Mouse (Mus musculus) 3134 (cell line): ENCODE measurements around the gene Cldn19.
A peak's percentile ranks its signal among the peaks of the same experiment; 100 is the strongest.
"Not testable (repeated sequence)": the region's sequence is repeated elsewhere in the genome, so short reads cannot be mapped to it uniquely, and the experiment has no call there.

ENCODE experiments used
- DNase-seq: peaks from one replicate; pipeline ENCODE4 v3.0.0-alpha.2; 2011; ENCODE audit warnings: low spot score; ENCODE audit not compliant: insufficient read length; ENCODE audit errors: extremely low read depth

Cldn19 gene

DNA sequence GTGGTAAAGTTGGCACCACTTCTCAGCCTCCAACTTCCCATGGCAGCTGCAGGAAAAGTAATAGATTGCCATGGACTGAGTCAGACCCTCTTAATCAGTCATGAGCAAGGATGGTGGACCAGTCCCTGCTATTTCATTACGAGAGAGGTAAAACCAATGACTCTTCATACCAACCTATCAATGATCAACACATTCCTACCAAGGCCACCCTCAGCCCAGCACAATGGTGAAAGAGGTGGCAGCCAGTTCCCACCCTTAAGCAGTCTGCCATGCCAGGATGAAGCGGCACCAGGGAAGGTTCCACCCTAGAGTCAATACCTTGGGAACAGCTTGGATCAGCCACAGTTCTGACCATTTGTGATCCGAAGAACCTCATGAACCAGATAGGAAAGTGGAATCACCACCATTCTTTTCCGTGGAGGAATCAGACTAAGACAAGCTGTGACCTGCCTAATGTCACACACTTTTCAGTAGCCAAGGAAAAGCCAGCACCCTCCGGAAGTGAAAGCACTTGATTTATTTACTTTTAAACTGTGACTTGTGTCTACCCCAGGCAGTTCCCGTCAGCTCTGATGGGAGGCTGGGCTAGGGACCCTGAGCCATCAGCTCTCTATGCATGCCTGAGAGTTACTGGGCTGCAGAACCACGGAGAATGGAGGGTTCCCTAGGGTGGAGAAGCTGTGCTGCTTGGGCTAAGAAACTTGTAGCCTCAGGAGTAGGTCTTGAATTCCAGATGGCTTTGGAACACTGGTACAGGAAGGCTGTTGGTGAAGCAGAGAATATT, 3.0 kb upstream of the Cldn19 start:
- no peak for DNase-seq

- DNase-seq = no peak
These were observed 1.1 kb upstream of the Cldn19 start for GRCm38 (mm10) chr4:119254012-119254618.

- DNase-seq = no peak
These were observed 1.9 kb downstream of the Cldn19 start for GRCm38 (mm10) chr4:119257083-119257482.

GRCm38 (mm10) chr4:119259344-119260254, 4.4 kb downstream of the Cldn19 start:
- DNase-seq = no peak

DNA sequence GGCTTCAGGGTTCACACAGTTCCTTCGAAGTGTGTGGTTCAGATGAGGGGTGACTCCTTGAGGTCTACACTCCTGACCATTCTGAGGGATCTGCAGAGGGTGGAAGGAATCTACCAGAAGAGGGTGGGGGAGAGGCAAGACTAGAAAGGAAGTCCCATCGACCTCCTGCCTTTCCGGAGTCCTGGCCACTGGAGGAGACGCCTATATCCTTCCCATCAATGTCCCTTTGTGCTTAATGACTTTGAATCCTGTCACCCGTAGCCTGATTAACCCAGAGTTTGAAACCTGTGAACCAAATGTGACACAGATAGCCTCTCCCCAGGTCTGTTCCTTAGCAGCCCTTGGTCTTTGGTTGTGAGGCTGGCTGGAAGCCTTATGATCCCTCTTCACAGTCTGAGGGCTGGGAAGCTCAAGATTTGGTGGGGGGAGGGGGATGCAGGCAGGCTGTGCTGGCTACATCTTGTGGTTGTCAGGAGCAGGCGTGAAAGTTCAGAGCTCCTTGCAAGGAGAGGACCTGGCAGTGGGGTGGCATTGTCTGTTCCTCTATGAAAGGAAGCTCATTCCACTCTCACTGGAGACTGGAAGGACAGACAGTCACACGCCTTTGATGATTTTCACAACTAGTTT, 6.0 kb downstream of the Cldn19 start:
- no peak for DNase-seq

DNA sequence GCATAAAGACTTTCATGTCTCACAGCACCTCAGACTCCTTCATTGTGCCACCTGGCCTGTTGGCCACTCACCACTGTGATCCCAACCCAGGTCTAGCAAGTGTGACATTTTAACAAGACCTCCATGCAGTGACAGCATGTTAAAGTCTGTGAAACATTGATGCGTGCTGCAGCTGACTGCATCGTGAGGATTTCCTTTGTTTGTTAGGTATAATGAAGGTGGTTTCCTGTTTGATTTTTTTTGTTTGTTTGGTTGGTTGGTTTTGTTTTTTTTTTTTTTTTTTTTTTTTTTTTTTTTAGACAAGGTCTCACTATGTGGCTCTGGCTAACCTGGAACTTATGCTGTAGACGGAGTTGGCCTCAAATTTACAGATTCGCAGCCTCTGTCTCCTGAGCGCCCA, 7.3 kb downstream of the Cldn19 start:
- no peak for DNase-seq

DNA sequence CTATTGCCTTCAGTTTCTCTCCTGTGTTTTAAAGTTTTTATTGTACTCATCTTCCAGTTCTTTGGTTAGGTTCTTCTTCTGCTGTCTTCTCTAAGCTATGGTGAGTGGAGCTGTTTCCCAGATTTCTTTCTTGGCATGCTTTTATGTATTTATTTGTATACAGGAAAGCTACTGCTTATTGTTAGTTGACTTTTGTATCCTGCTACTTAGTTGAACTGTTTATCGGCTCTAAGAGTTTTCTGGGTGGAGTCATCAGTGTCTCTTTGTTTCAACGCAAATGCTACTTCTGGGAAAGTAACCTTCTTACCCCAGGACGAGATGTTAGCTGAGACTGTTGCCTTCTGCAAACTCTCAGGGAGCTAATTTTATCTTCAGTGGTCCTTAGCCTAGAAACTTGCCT, 8.2 kb downstream of the Cldn19 start:
- no peak for DNase-seq

DNA sequence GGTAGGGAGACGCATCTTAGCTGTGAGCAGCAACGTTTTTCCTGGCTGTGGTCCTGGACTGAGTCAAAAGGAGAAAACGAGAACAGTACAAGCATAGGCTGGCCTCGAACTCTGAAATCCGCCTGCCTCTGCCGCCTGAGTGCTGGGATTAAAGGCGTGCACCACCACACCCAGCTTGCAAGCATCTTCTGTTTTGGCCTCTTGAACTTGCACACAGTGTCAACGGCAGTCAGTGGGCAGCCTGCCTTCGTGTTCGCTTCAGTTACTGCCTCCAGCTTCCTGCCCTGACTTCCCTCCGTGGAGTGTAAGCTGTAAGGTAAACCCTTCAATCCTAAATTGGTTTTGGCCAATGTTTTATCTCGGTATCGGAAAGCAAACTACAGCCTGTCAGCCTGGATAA, 11.4 kb downstream of the Cldn19 start:
- no peak for DNase-seq

- no peak for DNase-seq
These were observed 19.4 kb downstream of the Cldn19 start for GRCm38 (mm10) chr4:119274627-119275026.

DNA sequence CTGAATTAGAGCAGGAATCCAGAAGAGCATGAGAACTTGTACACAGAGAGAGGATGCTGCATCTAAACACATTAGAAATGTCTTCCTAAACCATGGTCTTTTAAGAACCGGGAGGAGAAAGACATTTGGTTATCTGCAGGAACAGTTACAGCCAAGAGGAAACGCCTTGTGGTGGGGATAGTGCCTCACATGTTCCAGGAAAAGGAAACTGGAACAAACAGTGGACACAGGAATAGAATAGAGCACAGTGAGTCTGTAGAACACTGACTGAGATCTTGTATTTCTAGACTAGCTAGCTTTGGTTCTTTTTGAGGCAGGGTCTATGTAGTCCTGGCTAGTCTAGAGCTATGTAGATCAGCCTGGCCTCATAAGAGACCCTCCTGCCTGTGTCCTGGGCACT, 20.0 kb downstream of the Cldn19 start:
- DNase-seq = no peak

DNA sequence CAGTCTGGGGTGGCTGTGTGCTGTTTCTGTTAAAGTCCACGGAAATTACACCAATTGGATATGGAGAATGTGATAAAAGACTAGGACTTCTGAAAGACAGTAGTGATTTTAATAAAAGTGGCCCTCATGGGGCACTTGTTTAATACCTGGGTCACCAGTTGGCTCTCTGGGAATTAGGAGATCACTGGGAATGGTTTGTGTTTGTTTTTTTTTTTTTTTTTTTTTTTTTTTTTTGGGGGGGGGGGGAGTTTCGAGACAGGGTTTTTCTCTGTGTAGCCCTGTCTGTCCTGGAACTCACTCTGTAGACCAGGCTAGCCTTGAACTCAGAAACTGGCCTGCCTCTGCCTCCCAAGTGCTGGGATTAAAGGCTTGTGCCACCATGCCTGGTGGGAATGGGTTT, 20.5 kb downstream of the Cldn19 start:
- DNase-seq = no peak

GRCm38 (mm10) chr4:119278784-119279183, 23.6 kb downstream of the Cldn19 start:
- not testable (repeated sequence) for DNase-seq

DNA sequence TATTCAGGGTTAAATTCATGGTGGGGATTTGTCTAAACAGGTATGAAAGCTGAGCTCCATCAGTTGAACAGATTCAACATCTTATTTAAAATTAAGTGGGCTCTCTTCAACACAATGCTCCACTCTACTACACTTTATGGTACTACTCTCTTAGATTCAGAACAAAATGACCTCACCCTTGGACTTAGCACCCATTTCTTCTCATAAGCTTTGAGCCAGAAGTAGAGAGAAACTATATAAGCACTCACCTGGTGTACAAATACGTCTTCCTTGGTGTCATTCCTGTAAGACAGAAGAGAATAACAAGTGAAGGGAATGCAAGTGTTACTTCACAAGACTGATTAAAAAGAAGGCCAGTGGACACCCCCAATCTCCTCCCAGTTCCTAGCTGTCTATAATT, 29.6 kb downstream of the Cldn19 start:
- DNase-seq = no peak

DNA sequence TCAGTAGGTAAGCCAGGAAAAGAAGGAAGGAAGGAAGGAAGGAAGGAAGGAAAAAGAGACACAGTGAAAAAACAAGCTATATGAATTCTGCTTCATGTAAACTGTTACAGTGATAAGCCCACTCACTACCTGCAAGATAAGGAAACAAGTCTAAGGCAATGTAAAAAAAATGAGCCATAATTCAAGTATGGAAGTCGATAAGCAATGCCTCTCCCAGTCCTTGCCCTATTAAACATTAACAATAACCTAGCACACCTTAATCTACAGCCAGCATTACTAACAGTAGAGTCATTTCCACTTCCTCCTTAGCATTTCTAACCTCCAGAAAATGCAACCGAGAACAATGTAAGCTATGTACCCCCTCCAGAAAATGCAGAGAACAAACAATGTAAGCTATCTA, 30.1 kb downstream of the Cldn19 start:
- no peak for DNase-seq

GRCm38 (mm10) chr4:119291921-119292320, 36.7 kb downstream of the Cldn19 start:
- no peak for DNase-seq

GRCm38 (mm10) chr4:119292771-119293573, 37.8 kb downstream of the Cldn19 start:
- peak; percentile 42 for DNase-seq

DNA sequence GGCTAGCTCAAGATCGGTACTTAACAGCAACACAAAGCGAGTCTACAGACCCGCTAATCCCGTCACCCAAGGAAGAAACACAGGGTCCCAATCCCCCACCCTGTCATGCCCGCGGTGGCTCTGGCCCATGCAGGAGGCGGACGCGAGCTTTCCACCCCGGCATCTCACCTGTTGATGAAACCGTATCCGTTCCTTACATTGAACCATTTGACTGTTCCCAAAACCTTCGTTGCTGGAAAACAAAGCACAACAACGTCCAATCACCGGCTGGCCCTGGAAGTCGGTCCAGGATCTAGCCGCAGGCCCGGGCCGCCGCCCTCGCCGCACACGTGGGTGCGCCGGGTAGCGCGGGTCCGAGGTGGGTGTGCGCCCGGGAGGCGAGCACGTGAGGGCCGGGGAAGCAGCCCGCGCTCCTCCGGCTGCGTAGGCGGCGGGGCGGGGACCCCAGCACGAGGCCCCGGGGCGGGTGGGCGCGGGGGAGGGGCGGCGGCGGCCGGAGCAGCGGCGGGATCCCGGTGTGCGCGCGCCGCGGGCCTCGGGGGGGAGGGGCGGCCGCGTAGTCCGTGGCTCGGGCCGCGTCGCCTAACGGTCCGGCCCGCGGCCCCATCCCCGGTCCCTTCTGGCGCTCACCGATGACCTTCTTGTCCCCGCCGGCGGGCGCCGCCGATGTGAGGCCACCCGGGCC, 38.5 kb downstream of the Cldn19 start:
- peak; percentile 55 for DNase-seq

GRCm38 (mm10) chr4:119294415-119295133, 39.4 kb downstream of the Cldn19 start, which contains the start of gene Ybx1:
TSS of gene Ybx1 (minus strand) at chr4:119294604.
- DNase-seq = peak; percentile 96

DNA sequence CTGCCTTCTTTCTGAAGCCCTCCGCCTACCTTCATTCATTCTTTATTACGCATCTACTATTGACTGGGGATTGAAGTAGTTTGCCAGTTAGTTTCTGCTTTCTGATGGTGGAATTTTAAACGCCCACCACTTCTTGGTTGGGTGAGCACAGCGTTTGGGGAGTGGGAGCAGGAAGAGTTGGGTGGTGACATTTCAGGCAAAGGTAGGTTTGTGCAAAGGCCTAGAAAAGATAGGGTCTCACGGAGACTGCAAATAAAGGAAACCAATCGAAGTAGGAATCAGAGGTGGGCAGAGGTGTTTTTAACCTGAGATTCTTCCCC, 39.9 kb downstream of the Cldn19 start:
- DNase-seq = no peak
